Mouse (Mus musculus) CD8-positive naive resting alpha-beta T cell, adult 2 months (primary cell): ENCODE data around the gene Acot7.

Experiments used
- DNase-seq, 2 experiments: peaks; one replicate each; pipeline ENCODE4 v3.0.0; 2022; ENCODE audit warnings: low read depth in 2 of 2, low spot score in 2 of 2

Gene Acot7

GRCm38 (mm10) chr4:152243241-152243891, 65.4 kb downstream of the Acot7 start:
- DNase-seq, result no peak

- no peak for DNase-seq
These were observed 66.0 kb downstream of the Acot7 start for GRCm38 (mm10) chr4:152243969-152244368.

GRCm38 (mm10) chr4:152244545-152245522, 66.9 kb downstream of the Acot7 start:
- DNase-seq, result no peak

DNA sequence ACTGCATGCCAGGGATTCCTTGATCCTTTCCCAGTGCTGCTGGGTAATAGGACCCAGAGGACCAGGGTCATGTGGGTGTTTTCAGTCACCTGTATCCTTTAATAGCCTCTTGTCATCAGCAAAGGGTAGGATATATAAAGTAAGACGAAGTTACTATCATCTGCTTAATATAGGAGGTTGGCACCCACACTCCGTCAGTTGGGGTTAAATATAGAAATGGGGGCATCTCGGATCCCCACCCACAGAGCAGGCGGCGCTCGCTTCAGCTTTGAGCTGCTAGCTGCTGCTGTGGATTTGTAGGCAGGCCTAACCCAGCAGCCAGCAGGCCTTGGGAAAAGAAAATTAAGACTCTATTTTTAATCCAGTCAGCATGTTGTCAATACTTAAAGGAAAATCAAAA, 68.1 kb downstream of the Acot7 start:
- DNase-seq, result no peak

- DNase-seq, result no peak
These were observed 69.3 kb downstream of the Acot7 start for GRCm38 (mm10) chr4:152247195-152247594.

DNA sequence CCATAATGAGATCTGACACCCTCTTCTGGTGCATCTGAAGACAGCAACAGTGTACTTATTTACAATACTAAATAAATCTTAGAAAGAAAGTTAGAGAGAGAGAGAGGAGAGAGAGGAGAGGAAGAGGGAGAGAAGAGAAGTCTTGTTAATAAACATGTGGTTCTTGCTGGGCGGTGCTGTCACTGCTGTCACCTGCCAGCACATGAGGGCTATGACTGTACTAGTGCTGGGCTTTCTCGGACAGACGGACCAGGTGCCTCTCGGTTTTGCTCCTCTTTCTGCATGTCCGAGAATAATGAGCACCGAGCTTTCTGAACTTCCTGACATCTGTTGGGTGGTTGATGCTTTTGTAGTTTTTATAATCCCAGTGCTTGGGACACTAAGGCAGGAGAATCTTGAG, 72.7 kb downstream of the Acot7 start:
- DNase-seq, result no peak

DNA sequence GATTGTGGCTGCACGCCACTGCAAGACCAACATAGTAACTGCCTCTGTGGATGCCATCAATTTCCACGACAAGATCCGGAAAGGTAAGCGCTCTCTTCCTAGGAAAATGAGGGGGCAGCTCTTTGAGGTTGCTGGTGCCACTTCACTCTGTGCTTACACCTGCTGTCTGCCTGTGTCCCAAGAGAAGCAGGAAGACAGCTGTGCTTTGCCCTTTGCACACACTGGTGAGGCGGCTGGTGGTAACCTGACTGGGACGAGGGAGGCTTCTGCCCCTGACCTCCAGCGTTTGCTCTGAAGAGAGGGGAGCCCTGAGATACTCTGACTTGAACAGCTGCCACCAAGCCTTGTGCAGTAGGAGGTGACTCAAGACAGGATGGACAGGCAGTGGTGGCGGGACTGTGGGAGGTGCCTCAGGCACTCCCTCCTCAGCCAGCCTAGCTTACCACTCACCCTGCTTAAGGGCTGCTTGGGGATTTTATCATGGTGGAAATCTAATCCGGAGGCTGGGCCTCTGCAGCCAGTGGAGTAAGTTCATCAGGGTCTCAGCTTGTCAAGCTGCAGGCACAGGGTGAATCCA, 75.3 kb downstream of the Acot7 start:
- DNase-seq, result no peak

- DNase-seq, result no peak
These were observed 79.1 kb downstream of the Acot7 start for GRCm38 (mm10) chr4:152257070-152257469.

GRCm38 (mm10) chr4:152260451-152260850, 82.5 kb downstream of the Acot7 start:
- DNase-seq, result no peak

DNA sequence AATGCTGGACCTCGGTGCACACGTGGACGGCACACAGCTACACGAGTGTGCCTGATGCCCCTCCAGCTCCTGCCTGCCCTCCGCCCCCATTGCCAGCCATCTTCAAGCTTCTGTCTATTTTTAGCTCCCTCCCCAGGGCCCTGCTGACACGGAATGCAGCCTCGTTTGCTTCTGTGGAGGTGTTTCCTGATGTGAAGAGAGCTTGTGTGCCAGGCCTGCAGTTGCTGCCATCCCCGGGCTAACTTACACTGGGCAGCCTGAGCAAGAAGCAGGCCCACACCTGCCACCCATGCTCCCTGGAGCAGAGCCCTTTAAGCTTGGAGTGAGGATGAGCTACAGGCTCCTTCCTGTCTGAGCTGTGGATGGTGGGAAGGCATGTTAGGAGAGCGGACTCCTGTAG, 84.3 kb downstream of the Acot7 start:
- no peak for DNase-seq

DNA sequence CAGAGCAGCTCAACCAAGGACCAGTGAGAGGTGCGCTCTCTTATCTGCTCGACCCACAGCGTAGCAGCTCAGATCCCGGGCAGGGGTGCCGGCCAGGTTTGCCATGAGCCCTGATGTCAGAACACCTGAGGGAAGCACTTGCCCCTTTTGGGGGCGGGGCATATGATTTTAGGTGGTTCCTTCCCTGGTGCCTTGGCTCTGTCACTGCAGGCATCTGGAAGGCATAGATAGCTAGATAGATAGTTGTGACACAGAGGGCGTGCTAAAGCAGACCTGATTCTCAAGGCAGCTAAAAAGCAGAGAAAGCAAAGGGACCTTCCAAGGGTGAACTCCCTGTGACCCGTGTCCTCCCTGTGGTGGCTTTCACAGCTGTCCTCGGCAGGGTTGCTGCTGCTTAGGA, 85.2 kb downstream of the Acot7 start:
- DNase-seq, result no peak

GRCm38 (mm10) chr4:152263512-152264176, 85.7 kb downstream of the Acot7 start:
- no peak for DNase-seq

- DNase-seq, result no peak
These were observed 86.2 kb downstream of the Acot7 start for GRCm38 (mm10) chr4:152264177-152264530.

DNA sequence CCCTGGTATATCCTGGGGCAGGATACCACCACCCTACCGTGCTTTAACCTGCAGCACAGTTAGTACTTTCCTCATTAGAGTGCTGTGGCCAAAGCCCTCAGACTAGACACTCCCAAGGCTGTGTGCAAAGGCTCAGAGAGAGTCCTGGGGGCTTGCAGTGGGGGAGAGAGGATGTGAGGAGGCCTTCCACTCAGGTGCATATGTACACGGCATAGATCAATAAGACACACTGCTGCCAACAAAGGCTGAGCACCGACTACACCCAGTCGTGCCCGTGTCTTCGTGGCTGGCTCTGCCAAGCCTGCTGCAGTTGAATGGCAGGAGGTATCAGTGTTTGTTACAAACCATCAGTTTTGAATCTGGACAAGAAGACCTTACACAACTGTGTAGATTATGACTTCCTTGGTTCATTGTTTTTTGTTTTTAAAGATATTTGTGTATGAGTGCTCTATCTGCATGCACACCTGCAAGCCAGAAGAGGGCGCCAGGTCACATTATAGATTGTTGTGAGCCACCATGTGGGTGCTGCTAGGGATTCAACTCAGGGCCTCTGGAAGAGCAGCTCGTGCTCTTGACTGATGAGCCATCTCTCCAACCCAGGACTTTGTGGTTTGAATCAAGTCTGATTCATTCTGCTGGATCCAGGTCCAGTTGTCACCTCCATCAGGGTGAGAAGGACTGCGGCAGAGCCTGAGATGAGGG, 87.1 kb downstream of the Acot7 start:
- DNase-seq, result no peak

DNA sequence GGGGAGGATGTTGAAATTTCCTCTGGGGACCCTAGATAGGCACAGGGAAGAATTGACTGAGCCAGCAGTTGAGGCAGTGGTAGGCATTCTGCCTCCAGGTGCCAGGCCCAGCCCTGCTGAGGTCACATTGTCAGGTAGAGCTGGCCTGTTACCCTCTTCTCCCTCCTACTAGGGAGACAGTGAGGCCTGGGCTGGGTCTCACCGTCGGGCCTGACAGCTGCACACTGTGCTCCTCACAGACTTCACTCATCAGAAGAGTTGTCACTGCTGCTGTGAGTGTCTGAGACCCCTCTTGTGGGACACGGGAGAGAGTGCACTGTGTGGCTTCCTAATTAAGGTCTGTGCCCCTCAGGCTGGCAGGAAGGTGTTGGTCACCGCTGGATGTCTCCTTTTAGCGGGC, 87.9 kb downstream of the Acot7 start:
- no peak for DNase-seq

GRCm38 (mm10) chr4:152266236-152266895, 88.4 kb downstream of the Acot7 start:
- no peak for DNase-seq

DNA sequence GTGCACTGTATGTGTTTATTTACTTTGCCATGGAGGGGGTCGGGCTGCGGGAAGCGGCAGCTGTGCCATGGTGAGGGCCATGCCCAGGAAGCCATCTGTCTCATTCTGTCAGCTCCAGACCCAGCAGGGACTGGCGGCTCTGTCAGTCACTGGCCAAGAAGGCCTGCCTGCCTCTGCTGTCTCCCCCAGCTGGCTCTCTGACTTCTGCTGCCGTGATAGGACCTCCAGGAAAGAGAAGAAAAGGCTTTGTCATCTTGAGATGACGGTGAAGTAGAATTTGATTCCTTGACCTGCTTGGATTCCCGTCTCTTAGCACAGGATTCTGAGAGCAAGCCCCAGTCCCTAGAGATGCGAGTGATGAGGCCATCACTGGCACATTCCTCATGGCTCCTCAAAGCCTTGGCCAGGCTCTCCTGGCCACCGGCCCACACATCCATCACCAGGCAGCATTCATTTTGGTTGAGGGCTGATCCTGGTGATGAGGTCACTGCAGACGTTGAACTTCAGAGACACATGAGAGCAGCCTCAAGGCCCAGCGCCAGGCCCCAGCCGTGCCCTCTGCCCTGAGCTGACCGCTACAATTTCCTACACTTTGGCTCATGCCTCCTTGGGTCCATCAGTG, 89.9 kb downstream of the Acot7 start:
- DNase-seq, result no peak

- no peak for DNase-seq
These were observed 92.0 kb downstream of the Acot7 start for GRCm38 (mm10) chr4:152269967-152270366.

DNA sequence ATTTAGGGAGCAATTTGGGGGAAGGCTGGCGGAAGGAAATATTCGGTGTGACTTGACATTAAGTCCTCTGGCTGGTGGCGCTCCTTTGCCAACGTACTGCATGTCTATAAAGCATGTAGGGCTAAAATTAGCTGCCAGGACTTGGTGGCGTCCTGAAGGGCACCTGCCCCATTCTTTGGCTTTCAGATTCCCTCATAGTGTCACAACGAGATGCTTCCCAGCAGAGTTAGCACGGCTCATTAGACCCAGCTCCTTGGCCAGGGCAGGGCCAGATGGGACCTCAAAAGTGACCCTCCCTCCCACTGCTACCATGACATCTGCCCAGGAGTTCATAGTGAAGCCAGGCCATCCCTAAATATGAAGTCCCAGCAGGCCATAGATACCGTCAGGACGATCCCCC, 92.7 kb downstream of the Acot7 start:
- DNase-seq, result no peak

- DNase-seq, result no peak
These were observed 93.4 kb downstream of the Acot7 start for GRCm38 (mm10) chr4:152271334-152271733.
